Mouse (Mus musculus) spleen, adult 18-20 months (tissue): ENCODE results near the gene Lefty2.
"Not testable (repeated sequence)": the region's sequence is repeated elsewhere in the genome, so short reads cannot be mapped to it uniquely, and the experiment has no call there.

ENCODE experiments used
- DNase-seq, 2 experiments: peaks; one replicate each; pipeline ENCODE4 v3.0.0; 2022; ENCODE audit warnings: mixed read lengths in 2 of 2

Gene Lefty2

DNA sequence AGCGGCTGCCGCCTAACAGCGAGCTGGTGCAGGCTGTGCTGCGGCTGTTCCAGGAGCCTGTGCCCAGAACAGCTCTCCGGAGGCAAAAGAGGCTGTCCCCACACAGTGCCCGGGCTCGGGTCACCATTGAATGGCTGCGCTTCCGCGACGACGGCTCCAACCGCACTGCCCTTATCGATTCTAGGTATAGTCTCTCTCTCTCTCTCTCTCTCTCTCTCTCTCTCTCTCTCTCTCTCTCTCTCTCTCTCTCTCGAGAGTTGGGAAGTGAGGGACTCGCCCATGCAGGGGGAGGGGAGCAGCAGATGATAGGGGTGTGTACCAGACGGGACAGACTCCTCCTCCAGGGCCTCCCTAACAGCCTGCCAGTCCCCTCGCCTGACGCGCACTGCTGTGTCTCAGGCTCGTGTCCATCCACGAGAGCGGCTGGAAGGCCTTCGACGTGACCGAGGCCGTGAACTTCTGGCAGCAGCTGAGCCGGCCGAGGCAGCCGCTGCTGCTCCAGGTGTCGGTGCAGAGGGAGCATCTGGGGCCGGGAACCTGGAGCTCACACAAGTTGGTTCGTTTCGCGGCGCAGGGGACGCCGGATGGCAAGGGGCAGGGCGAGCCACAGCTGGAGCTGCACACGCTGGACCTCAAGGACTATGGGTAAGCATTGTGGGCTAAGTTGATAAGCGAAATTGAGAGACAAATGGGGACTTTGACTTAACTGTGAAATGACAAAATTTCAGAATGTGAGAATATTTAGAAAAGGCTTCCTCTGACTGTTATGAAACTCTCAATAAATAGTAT, 43.9 kb downstream of the Lefty2 start:
- not testable (repeated sequence) for DNase-seq

DNA sequence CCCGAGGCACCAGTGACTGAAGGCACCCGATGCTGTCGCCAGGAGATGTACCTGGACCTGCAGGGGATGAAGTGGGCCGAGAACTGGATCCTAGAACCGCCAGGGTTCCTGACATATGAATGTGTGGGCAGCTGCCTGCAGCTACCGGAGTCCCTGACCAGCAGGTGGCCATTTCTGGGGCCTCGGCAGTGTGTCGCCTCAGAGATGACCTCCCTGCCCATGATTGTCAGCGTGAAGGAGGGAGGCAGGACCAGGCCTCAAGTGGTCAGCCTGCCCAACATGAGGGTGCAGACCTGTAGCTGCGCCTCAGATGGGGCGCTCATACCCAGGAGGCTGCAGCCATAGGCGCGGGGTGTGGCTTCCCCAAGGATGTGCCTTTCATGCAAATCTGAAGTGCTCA, 44.7 kb downstream of the Lefty2 start:
- not testable (repeated sequence) for DNase-seq

DNA sequence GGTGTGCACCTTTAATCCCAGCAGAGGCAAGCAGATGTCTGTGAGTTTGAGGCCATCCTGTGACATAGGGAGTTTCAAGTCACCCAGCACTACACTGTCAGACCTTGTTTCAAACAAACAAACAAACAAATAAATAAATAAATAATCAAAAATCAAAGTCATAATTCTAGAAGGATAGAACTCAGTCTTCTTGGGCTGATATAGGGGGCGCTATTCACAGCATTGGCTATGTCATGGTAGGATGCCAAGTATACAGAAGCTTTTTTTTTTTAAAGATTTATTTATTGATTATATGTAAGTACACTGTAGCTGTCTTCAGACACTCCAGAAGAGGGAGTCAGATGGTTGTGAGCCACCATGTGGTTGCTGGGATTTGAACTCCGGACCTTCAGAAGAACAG, 45.9 kb downstream of the Lefty2 start:
- DNase-seq: not testable (repeated sequence)

DNA sequence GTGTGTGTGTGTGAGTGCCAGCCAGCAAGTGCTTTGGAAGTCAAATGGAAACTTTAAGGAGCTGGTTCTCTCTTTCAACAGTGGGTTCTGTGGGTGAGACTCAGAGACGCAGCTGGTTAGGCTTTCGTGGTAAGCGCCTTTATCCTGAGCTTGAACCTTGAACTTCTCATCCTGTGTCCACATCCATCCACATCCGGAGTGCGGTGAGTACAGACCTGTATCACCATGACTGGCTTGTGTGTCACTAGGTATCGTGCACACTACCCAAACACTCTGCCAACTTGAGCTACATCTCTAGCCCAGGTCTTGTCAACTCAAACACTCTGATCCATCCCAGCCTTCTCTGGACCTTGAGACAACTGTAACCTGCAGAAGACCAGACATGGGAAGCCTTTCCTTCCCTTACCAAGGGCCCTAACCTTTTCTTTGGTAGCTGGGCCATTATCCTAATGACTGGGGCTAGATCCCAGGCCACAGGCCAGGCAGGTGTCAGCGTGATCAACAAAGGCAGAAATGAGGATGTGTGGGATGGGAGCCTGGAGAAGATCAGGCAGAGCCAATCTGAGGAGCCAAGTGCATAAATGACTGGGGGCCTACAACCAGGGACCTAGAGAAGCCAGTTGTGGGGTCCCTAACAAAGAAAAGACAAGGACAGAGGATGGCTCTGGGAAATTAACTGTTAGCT, 48.0 kb downstream of the Lefty2 start:
- DNase-seq: no peak

DNA sequence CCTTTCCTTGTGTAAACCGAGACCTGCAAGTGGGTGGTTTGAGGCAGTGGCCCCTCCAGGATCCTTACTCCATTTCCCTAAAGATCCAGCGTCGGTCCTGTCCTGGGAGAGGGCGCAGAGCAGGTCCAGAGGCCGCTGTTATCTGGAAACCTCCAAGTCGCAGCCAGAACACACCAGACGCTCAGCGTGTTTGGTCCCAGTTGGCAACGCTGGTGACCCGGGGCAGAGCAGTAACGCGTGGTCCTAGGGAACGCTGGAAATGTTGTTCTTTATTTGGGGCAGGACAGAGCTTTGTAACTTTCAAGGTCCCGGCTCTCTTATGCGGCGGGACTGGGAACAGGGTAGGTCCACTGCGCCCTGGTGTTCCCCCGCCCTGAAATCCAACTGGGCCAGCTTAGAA, 48.8 kb downstream of the Lefty2 start:
- no peak for DNase-seq

DNA sequence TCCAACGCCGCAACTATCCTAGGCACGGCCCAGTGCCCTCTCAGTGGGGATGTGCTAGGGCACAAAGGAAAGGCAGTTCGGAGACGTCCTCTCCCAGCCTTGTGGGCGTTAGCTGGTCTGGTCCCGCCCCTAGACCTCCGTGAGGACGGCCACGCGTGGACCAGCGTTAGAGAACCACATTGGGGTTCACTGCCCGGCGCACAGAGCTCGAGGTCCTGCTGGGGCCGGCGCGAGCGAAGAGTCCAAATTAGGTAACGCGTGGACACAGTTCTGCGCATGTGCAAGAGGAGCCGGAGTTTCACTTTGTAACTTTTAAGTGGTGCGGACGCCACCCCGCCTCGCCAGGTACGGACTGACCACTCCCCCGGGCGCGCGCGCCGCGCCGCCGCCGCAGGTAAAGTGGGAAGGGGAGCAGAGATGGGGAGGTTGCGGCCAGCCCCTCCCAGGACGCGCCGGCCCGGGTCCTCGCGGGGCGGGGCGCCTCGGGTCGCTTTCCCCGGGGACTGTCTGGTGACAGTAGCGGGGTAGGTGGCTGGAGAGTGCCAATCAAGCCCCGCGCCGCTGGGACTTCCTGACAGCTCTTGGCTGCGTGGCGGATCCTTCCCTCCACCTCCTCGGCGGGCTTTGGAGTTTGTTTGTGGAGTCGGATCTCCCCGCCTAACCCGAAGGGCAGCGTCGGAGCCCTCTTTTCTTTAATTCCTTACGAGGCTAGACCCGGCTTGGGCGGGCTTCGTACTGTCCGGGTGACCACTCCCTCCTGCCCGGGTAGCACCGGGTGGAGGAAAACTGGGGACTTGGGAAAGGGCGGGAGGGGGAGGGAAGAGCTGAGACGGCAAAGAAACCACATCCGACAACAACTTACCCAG, 49.5 kb downstream of the Lefty2 start, which contains the start of gene Tmem63a:
Tmem63a (plus strand) TSS at position 179 of the 866 bp plus-strand sequence.
- peak; percentile 64 to 76 for DNase-seq

DNA sequence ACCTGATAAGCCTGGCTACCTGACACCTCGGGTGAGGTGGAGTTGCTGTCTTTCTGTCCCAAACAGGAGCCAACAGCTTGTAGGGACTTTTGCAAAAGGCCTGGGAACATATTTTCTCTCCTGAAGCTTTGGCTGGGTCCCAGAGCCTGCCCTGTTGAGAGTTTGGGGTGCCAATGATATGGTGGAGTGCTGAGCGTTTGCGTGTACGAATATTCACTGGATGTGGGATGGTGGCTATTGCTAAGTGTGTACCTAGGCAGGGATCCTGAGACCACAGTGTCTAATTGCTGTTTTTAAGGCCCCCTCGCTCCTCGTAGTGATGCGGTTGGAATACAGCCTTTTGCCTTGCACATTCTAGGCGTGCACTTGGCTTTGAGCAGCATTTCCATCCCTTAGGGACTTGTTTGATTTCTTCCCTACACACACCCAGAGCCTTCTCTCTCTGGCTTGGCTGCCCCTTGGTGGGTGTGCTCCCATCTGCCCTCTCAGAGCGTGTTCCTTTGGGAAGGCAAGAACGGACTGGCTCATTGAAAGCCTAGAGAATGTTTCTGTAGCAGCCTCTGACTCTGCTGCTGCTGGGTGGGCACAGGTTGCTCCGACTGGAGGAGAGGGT, 50.2 kb downstream of the Lefty2 start:
- no peak for DNase-seq

DNA sequence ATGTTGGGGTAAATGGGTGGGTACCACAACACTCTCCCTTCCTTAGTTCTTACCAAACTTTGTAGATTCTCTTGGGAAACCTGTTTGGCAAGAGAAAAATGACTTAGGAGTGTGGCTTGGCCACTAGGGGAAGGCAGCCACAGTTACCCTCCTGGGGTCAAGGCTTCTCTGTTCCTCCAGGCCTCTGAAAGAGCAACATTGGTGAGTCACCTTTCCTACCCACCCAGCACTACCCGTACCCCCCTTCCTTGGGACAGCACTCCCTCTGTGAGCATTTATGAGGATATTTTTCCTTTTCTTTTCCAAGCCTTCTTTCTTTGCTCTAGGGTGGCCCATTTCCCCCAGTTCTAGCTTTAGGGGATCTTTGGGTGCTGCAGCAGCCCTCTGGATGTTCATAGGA, 51.0 kb downstream of the Lefty2 start:
- DNase-seq: no peak

DNA sequence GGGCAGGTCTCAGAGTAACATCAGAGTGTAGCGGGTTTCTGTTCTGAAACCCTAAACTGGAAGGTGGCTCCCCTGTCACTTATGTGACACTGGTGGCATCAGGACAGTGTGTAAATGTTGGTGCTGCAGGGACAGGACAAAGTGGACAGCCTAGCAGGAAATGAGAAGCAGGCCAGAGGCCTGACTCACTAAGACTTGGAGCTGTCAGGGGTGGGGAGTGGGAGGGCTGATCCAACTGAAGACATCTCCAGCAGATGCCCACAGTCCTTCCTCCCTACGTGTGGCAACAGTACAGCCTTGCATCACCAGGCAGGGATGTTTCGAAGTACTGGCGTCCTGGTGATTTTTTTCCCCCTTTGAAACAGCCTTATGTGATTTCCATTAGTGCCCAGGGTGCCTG, 51.6 kb downstream of the Lefty2 start:
- DNase-seq: no peak

DNA sequence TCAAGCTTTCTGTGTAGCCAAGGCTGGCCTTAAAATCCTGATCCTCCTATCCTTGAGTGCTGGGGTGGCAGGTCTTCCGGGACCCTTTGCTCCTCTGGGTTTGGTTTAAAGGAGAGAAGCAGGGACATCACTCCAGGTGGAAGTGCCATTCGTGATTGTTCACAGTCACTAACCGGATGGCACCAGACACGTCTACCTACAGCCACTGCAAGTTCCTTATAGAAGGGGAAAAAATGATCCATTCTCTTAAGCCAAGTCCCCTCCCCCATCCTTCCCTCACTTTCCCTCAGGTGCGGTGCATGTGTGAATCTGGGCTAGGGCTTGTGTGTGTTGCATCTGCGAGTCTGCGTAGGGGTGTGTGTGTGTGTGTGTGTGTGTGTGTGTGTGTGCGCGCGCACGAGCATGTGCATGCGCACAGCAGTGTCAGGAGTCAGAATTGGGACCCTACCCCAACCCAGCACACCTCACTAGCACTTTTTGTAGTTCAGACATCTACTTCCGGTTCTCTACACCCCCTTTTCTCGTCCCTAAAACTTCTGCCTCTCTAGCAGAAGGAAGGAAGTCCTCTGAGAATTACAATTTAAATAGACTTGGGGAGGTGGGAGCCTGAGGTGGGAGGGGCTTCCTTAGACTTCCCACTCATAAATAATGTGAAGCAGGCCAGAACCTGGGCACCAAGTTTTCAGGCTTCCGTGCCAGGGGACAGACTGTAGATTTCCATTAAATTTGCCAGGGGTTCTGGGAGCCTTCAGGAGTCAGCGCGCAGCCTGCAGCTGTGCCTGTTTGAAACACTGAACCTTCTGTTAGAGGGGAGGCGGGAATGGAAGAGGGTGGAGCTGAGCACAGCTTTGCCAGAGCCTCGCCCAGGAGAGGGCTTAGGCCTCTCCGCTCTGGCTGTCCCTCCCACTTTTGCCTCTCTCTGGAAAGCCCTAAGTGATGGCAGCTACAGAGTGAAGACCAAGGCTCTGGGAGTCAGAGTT, 52.4 kb downstream of the Lefty2 start:
- no peak for DNase-seq

DNA sequence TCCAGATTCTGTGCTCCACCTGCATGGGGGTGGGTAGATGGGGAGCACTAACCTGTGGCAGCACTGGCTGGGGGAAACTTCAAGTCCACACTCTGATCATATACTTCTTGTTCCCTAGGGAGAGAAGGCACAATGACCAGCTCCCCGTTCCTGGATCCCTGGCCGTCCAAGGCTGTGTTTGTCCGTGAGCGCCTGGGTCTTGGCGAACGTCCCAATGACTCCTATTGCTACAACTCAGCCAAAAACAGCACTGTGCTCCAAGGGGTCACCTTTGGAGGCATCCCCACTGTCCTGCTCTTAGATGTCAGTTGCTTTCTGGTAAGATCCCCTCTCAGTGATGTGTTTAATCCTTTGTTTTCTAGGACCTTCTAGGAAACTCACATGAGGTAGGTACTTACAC, 53.5 kb downstream of the Lefty2 start:
- DNase-seq: no peak
